Comparison of ENCODE assay signal across 11 mouse cellular contexts in genomic region chr2:145291473-145291872, GRCm38 (mm10).
DNase-seq lines count a peak whose midpoint lies in the region; ATAC-seq and TF ChIP-seq lines count a peak whose summit lies in the region.
"Had no signal": no experiment of that assay in that cellular context is flagged by ENCODE, and none has a peak within 500 bp of the region (broad histone marks: within the 10 kb centered on the region; RNA-seq: fewer than 3 reads in every experiment).

No protein-coding gene starts in this region.

- no peaks in the 10 kb centered on the region for H3K27me3 ChIP-seq in forebrain, embryonic 14.5 days (replicated peaks; ENCODE audit: control insufficient read depth, insufficient read depth, low read length)
- H3K27me3 ChIP-seq in forebrain, embryonic 11.5 days (ENCODE audit: control insufficient read depth, insufficient read depth, low read length): no peaks in the 10 kb centered on the region
- H3K27me3 ChIP-seq in MEL (ENCODE audit: control insufficient read depth in 1 of 2, insufficient read depth in 2 of 2, low read length in 2 of 2): no peaks in the 10 kb centered on the region
- no peaks in the 10 kb centered on the region for H3K27me3 ChIP-seq in hindbrain, embryonic 12.5 days
- H3K27me3 ChIP-seq: embryonic facial prominence, embryonic 15.5 days had no signal

- H3K9ac ChIP-seq in forebrain, embryonic 14.5 days (ENCODE audit: low read length): no peak overlapping the region
- H3K9ac ChIP-seq in forebrain, embryonic 11.5 days (ENCODE audit: low read length): no peak overlapping the region
- H3K9ac ChIP-seq in MEL (ENCODE audit: control insufficient read depth, low read depth, low read length, poor library complexity, severe bottlenecking): no peak overlapping the region
- H3K9ac ChIP-seq in hindbrain, embryonic 12.5 days: no peak overlapping the region
- H3K9ac ChIP-seq: embryonic facial prominence, embryonic 15.5 days had no signal

- H3K27ac ChIP-seq in forebrain, embryonic 14.5 days (ENCODE audit: low read depth, low read length): no peak overlapping the region
- no peak overlapping the region for H3K27ac ChIP-seq in forebrain, embryonic 11.5 days (ENCODE audit: low read depth, low read length)
- no peak overlapping the region for H3K27ac ChIP-seq in MEL (ENCODE audit: control insufficient read depth, low read depth, low read length)
- no peak overlapping the region for H3K27ac ChIP-seq in hindbrain, embryonic 12.5 days
- H3K27ac ChIP-seq: embryonic facial prominence, embryonic 15.5 days had no signal

- no peak for ATAC-seq in forebrain, embryonic 14.5 days
- ATAC-seq in forebrain, embryonic 11.5 days (replicated peaks; ENCODE audit: low FRiP score): no peak
- ATAC-seq in hindbrain, embryonic 12.5 days (ENCODE audit: low FRiP score): no peak

- no peaks in the 10 kb centered on the region for H3K79me2 ChIP-seq in MEL (ENCODE audit: control insufficient read depth, insufficient read depth, low read length, poor library complexity)

- TF ChIP-seq EP300 in MEL (IDR thresholded peaks at IDR 0.05; ENCODE audit: low read depth in 1 of 2, low read length in 2 of 2): no peak

- WGBS in forebrain, embryonic 14.5 days: 25% methylated on average over 2 of the region's 2 CpGs
- WGBS in forebrain, embryonic 11.5 days: 39% methylated on average over 2 of the region's 2 CpGs
- 26% methylated on average over 2 of the region's 2 CpGs for WGBS in hindbrain, embryonic 12.5 days

- TF ChIP-seq CTCF in MEL (IDR thresholded peaks at IDR 0.05 in 2 of 3, conservative IDR thresholded peaks at IDR 0.05 in 1 of 3; ENCODE audit: control insufficient read depth in 1 of 3, insufficient read depth in 1 of 3, low read depth in 2 of 3, low read length in 3 of 3, poor library complexity in 1 of 3, severe bottlenecking in 1 of 3): no peak; a peak in 1 of 6 replicates

- DNase-seq in forebrain, embryonic 14.5 days (ENCODE audit: low spot score): peak; percentile 17
- DNase-seq in forebrain, embryonic 11.5 days (ENCODE audit: low spot score): no peak
- DNase-seq in layer of hippocampus, adult 9-10 months (ENCODE audit: low spot score): peak; percentile 32
- DNase-seq in layer of hippocampus, postnatal 14 days (ENCODE audit: low spot score in 2 of 2): no peak
- DNase-seq in MEL (ENCODE audit: low read depth, low spot score): no peak
- peak; percentile 46 for DNase-seq in lung, postnatal 36 days
- DNase-seq in cerebellum, adult 8-10 months: no peak
- DNase-seq: B cell, adult 2 months; gastrocnemius, postnatal 25 days had no signal

- TF ChIP-seq RAD21 in MEL (IDR thresholded peaks at IDR 0.05; ENCODE audit: low read depth, low read length): peak; percentile 0; the same call in 1 of the 2 replicates

- no peak overlapping the region for H3K4me3 ChIP-seq in forebrain, embryonic 14.5 days (ENCODE audit: low read depth, low read length)
- no peak overlapping the region for H3K4me3 ChIP-seq in forebrain, embryonic 11.5 days (ENCODE audit: low read depth, low read length)
- H3K4me3 ChIP-seq in MEL (ENCODE audit: control insufficient read depth in 1 of 2, insufficient read depth in 1 of 2, low read depth in 2 of 2, low read length in 2 of 2): no peak overlapping the region
- no peak overlapping the region for H3K4me3 ChIP-seq in hindbrain, embryonic 12.5 days
- H3K4me3 ChIP-seq: embryonic facial prominence, embryonic 15.5 days had no signal

- no peak for TF ChIP-seq POLR2A in MEL (IDR thresholded peaks at IDR 0.05; ENCODE audit: control insufficient read depth in 1 of 2, insufficient read depth in 1 of 2, low read depth in 1 of 2, low read length in 2 of 2, poor library complexity in 1 of 2)

- no peaks in the 10 kb centered on the region for H3K9me3 ChIP-seq in forebrain, embryonic 14.5 days (replicated peaks; ENCODE audit: control insufficient read depth, low read length)
- no peaks in the 10 kb centered on the region for H3K9me3 ChIP-seq in forebrain, embryonic 11.5 days (ENCODE audit: control insufficient read depth, low read length)
- H3K9me3 ChIP-seq in MEL (replicated peaks; ENCODE audit: insufficient read depth, low read length): no peaks in the 10 kb centered on the region
- H3K9me3 ChIP-seq in hindbrain, embryonic 12.5 days (replicated peaks): no peaks in the 10 kb centered on the region
- H3K9me3 ChIP-seq: embryonic facial prominence, embryonic 15.5 days had no signal

- no peak overlapping the region for H3K4me2 ChIP-seq in forebrain, embryonic 14.5 days (ENCODE audit: low read length)
- no peak overlapping the region for H3K4me2 ChIP-seq in forebrain, embryonic 11.5 days (ENCODE audit: low read depth, low read length, severe bottlenecking)
- no peak overlapping the region for H3K4me2 ChIP-seq in hindbrain, embryonic 12.5 days (replicated peaks)
- H3K4me2 ChIP-seq: embryonic facial prominence, embryonic 15.5 days had no signal

- H3K36me3 ChIP-seq in forebrain, embryonic 14.5 days (ENCODE audit: control insufficient read depth, insufficient read depth, low read length): no peaks in the 10 kb centered on the region
- no peaks in the 10 kb centered on the region for H3K36me3 ChIP-seq in forebrain, embryonic 11.5 days (ENCODE audit: control insufficient read depth, insufficient read depth, low read length)
- no peaks in the 10 kb centered on the region for H3K36me3 ChIP-seq in MEL (ENCODE audit: control insufficient read depth in 1 of 2, insufficient read depth in 2 of 2, low read length in 2 of 2)
- no peaks in the 10 kb centered on the region for H3K36me3 ChIP-seq in hindbrain, embryonic 12.5 days
- H3K36me3 ChIP-seq: embryonic facial prominence, embryonic 15.5 days had no signal

- no peaks in the 10 kb centered on the region for H3K4me1 ChIP-seq in forebrain, embryonic 14.5 days (ENCODE audit: control insufficient read depth, insufficient read depth, low read length)
- no peaks in the 10 kb centered on the region for H3K4me1 ChIP-seq in forebrain, embryonic 11.5 days (replicated peaks; ENCODE audit: control insufficient read depth, insufficient read depth, low read length)
- no peaks in the 10 kb centered on the region for H3K4me1 ChIP-seq in MEL (ENCODE audit: control insufficient read depth in 1 of 2, insufficient read depth in 2 of 2, low read length in 2 of 2)
- no peaks in the 10 kb centered on the region for H3K4me1 ChIP-seq in hindbrain, embryonic 12.5 days

TF ChIP-seq in MEL, 35 proteins besides CTCF, POLR2A, EP300 and RAD21:
- TF ChIP-seq E2F4 (IDR thresholded peaks at IDR 0.05; ENCODE audit: borderline replicate concordance, low read depth, low read length) (no peak), SMC3 (IDR thresholded peaks at IDR 0.05; ENCODE audit: low read depth, low read length) (no peak), CHD2 (IDR thresholded peaks at IDR 0.05; ENCODE audit: low read length) (no peak), NELFE (IDR thresholded peaks at IDR 0.05; ENCODE audit: low read depth, low read length) (no peak), ZKSCAN1 (IDR thresholded peaks at IDR 0.05; ENCODE audit: low read depth, low read length) (no peak), MYB (IDR thresholded peaks at IDR 0.05; ENCODE audit: low read depth, low read length) (no peak)

Comparison
In these comparisons a context has a peak if more than half of its experiments do, and no peak if none do; other contexts are left out.
1. DNase-seq: peak in forebrain, embryonic 14.5 days (single experiment), layer of hippocampus, adult 9-10 months (single experiment) and lung, postnatal 36 days (single experiment); none in forebrain, embryonic 11.5 days (single experiment), layer of hippocampus, postnatal 14 days (0 of 2), MEL (single experiment) and cerebellum, adult 8-10 months (single experiment).